Mouse (Mus musculus) WW6 (cell line): ENCODE measurements around the gene Rabepk.
"Not testable (repeated sequence)": the region's sequence is repeated elsewhere in the genome, so short reads cannot be mapped to it uniquely, and the experiment has no call there.

Source experiments
- DNase-seq: peaks from one replicate; pipeline ENCODE4 v3.0.0-alpha.2; 2013; ENCODE audit warnings: low read depth, low spot score

The Rabepk gene

GRCm38 (mm10) chr2:34799357-34800256 is at the start of gene Rabepk:
Gene Rabepk (minus strand): TSS chr2:34799912.
- peak; percentile 53 for DNase-seq

GRCm38 (mm10) chr2:34847702-34848101 is 48.0 kb upstream of the Rabepk start:
- no peak for DNase-seq

DNA sequence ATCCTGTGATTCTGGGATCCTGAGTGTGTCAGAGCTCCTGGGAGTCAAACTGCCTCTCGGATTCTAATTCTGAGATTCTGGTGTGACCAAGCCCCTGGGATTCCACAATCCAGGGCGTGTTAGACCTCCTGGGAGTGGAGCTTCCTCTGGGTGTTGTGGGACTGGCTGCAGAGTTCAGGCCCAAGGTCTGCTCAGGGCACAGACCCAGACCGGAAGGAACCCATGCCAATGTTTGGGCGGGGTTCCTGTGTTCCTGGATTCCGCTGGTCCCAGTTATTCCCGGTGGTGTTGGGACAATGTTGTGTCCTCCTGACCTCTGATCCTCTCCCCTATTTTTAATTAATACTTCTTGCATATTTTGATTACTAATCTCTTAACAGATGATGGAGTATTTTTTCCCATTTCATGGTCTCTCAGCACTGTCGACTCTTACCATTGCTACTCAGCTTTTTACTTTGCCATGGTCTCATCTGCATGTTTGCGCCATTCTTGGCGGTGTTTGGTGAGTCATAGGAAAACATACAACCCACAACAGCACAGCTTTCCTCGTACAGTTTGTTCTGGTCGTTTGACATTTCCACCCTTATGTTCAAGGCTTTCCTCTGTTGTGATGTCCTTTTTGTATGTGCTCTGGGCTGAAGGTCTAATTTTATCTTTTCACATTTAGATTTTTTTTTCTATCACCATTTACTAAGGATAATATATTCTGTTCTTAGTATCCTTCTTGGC is 43.7 kb upstream of the Rabepk start:
- no peak for DNase-seq

- no peak for DNase-seq
Observed at GRCm38 (mm10) chr2:34841706-34842105, 42.0 kb upstream of the Rabepk start.

- DNase-seq: not testable (repeated sequence)
Observed at GRCm38 (mm10) chr2:34840143-34840542, 40.4 kb upstream of the Rabepk start.

GRCm38 (mm10) chr2:34835669-34836068 is 36.0 kb upstream of the Rabepk start:
- DNase-seq: no peak

- no peak for DNase-seq
Observed at GRCm38 (mm10) chr2:34833624-34834023, 33.9 kb upstream of the Rabepk start.

DNA sequence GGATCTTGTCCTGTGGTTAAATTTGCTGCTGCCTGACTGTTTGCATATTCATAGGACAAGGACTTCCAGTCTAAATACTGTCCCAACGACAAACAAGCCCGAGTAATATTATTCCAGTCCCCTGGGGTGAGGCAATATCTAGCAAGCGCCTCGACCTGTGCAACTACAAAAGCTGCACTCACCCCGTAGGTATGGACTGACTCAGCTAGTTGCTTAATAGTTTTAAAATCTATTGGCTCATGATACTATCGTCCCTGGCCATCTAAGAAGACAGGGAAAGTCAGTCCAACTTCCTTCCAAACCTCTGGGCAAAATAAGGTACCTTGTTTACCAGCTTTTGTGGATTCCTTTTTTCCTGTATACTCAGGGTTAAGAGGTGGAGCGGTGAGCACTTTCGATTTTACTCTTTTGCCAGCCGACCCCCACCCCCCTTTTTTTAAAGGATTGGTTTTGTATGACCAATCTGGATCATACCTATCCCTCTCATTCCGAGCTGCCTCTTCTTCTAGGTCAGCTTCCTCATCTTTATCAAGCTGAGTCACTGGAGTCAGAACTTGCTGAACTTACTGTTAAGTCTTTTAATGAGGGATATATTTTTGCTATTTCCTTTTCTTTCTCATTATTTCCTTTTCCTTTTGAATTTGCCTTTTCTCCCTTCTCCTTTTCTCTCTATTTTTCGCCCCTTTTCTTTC is 33.2 kb upstream of the Rabepk start, which contains the start of gene Gm34653:
Gene Gm34653 (plus strand): TSS at position 242 of the 692 bp plus-strand sequence.
- not testable (repeated sequence) for DNase-seq

DNA sequence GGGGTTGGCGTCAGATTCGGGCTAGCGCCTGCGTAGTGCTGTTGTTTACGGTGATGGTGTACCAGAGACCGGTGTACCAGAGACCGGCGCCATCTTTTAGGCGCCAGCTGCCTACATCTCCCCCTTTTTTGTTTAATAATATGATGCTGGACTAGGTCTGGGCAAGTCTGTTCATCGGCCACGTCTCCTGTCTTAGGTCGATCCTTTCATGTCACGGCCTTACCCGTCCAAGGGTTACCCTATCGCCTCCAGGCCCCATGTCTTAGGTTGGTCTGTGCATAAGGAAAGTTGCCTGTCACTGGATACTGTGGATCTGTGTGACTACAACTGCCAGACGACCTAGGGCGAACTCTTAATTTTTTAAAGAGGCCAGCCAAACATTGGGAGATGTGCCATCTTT is 30.4 kb upstream of the Rabepk start:
- DNase-seq: not testable (repeated sequence)

DNA sequence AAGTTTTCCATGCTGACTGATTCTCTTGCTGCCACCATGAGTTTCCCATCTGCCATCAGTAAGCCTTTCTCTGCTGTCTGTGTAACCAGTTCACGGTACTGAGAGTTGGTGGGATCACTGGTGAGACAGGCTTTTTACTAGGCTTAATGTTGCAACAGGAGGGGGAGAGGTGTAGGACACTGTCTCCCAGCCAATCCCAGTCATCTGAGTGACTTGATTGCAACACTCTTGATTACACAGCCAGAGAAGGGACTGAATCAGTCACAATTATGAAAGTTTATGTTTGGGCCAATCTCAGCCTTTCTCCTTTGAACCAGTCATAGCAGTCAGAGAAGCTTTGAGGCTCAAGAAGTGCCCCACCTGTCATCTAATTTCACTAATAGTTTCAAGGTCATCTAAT is 28.3 kb upstream of the Rabepk start:
- DNase-seq: no peak

DNA sequence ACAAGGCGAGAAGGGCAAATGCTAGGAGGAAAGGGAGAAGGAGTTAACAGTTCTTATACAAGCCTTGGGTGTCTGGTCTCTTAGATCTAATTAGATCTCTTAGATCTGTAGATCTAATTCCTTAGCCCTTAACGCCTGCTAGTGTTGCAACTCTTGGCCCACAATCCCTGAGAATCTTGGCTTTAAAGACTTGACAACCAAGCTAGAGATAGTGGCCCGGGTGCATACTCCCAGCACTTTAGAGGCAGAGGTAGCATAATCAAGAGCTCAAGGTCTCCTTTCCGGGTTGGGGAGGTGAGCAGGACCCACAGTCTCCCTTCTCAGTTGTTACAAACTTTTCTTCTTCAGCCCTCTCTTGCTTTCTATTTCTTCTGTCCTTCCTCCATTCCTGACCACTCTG is 27.9 kb upstream of the Rabepk start:
- no peak for DNase-seq

DNA sequence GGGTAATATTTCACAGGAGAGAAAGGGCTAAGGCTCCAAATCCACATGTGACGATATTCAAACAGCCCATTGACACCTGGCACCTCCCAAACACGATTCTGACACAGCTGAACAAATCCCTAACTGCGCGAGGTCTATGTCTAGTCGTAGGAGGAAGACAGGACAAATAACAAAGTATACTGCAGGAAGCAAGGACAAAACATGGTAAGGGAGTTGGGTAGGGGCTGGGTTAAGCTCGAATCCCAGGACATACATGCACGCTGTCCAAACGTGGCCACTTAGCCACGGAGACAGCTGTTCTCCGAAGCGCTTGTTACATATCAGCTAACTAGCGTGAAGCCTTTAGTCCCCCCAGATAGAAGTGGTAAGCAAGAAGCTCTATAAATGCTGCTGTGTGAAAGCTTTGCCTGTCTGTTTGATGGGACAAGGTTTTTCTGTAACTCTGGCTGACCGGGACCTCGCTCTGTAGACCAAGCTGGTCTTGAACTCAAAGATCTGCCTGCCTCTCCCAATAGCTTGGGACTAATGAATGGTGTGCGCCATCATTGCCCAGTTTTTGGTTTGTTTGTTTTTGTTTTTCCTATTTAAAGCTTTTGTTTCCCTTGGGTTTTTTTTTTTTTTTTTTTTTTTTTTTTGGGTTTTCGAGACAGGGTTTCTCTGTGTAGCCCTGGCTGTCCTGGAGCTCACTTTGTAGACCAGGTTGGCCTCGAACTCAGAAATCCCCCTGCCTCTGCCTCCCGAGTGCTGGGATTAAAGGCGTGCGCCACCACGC is 26.9 kb upstream of the Rabepk start:
- no peak for DNase-seq

DNA sequence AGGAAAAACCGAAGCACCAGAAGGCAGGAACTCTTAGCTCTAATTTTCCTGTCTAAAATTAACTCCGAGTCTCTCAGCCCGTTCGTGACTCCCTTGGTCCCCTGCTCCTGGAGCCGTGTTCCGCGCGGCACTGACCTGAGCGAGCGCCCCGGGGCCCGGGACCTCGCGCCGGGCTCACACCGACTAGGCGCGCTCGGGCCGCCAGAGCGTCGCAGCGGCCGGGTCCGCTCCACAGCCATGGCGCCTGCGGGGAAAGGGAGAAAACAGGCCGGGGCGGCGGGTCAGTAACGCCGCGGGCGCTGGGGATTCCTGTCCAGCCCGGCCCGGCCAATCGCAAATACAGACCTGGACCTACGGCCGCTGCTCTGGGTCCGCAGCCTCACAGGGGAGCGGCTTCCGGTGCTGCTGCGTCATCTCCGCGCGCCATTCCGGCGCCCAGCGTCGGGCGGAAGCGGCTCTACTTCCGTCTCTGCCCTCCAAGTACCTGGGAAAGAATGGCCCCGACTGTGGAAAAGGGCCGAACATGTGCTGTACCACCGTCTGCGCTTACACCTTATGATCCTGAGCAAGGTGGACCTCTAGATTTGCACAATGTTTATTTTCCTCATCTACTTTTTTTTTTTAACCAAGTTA is 26.2 kb upstream of the Rabepk start, which contains the start of gene Fbxw2:
Gene Fbxw2 (minus strand): TSS at position 485 of the 633 bp plus-strand sequence.
- peak; percentile 83 for DNase-seq

GRCm38 (mm10) chr2:34818492-34818891 is 18.8 kb upstream of the Rabepk start:
- no peak for DNase-seq

GRCm38 (mm10) chr2:34815893-34816292 is 16.2 kb upstream of the Rabepk start:
- not testable (repeated sequence) for DNase-seq

- DNase-seq: no peak
Observed at GRCm38 (mm10) chr2:34812706-34813105, 13.0 kb upstream of the Rabepk start.

GRCm38 (mm10) chr2:34810775-34811174 is 11.1 kb upstream of the Rabepk start:
- DNase-seq: no peak

GRCm38 (mm10) chr2:34809568-34809967 is 9.9 kb upstream of the Rabepk start:
- DNase-seq: no peak

- DNase-seq: no peak
Observed at GRCm38 (mm10) chr2:34808057-34808456, 8.3 kb upstream of the Rabepk start.

GRCm38 (mm10) chr2:34805364-34805950 is 5.7 kb upstream of the Rabepk start:
- DNase-seq: no peak
